Mouse (Mus musculus) heart, embryonic 13.5 days (tissue): ENCODE data around the gene Spsb1. TPM values are rescaled to one million over a fixed set of nuclear protein-coding genes. Genes with fewer than 3 reads are reported as not detected.
A peak's percentile ranks its signal among the peaks of the same experiment; 100 is the strongest.

Experiments used
- ATAC-seq: fragments of 200-750 bp; cut with Nextera tagmentation; 2 replicates; pipeline ENCODE4 v1.8.0; 2017; ENCODE audit warnings: moderate TSS enrichment; ENCODE audit not compliant: insufficient number of reproducible peaks, low FRiP score, low TSS enrichment; ENCODE audit errors: extremely low read depth
- H3K27ac ChIP-seq: fragments of 300-500 bp; sonication (generic); replicated peaks from 2 replicates; pipeline ENCODE4 v1.5.1; 2015; ENCODE audit warnings: moderate library complexity, mild to moderate bottlenecking, inconsistent platforms
- H3K27me3 ChIP-seq: fragments of 300-500 bp; sonication (generic); replicated peaks from 2 replicates; pipeline ENCODE4 v1.6.1; 2015; ENCODE audit warnings: mild to moderate bottlenecking, inconsistent platforms
- H3K36me3 ChIP-seq: fragments of 300-500 bp; sonication (generic); 2 replicates; pipeline ENCODE4 v1.6.1; 2015; ENCODE audit warnings: mild to moderate bottlenecking, inconsistent platforms
- H3K4me1 ChIP-seq: fragments of 300-500 bp; sonication (generic); 2 replicates; pipeline ENCODE4 v1.6.1; 2015; ENCODE audit warnings: inconsistent platforms
- H3K4me2 ChIP-seq: fragments of 300-500 bp; sonication (generic); 2 replicates; pipeline ENCODE4 v1.6.1; 2015; ENCODE audit warnings: inconsistent platforms, mild to moderate bottlenecking, moderate library complexity
- H3K4me3 ChIP-seq: fragments of 300-500 bp; sonication (generic); 2 replicates; pipeline ENCODE4 v1.5.1; 2015; ENCODE audit warnings: moderate library complexity, mild to moderate bottlenecking, inconsistent platforms
- H3K9ac ChIP-seq: fragments of 300-500 bp; sonication (generic); 2 replicates; pipeline ENCODE4 v1.6.1; 2015; ENCODE audit warnings: inconsistent platforms, mild to moderate bottlenecking, moderate library complexity
- H3K9me3 ChIP-seq: fragments of 300-500 bp; sonication (generic); 2 replicates; pipeline ENCODE4 v1.6.1; 2016; ENCODE audit warnings: inconsistent platforms
- WGBS: fragments of 180-500 bp; shearing (Covaris S2); methylation state at CpG from one replicate; pipeline ENCODE4 v1.1.7; 2015; ENCODE audit warnings: mixed read lengths; 5-methylcytosine and 5-hydroxymethylcytosine counted together
- polyA plus RNA-seq: library from polyadenylated mRNA; unstranded; fragments of >200 nt; fragmentation: Nextera tagmentation; extraction: Ambion mirVana; gene quantifications from 2 replicates; pipeline ENCODE4 v1.2.1, GENCODE M21; 2015

The Spsb1 gene
- polyA plus RNA-seq, 1 experiment from 2014 or later = 4.3 TPM

DNA sequence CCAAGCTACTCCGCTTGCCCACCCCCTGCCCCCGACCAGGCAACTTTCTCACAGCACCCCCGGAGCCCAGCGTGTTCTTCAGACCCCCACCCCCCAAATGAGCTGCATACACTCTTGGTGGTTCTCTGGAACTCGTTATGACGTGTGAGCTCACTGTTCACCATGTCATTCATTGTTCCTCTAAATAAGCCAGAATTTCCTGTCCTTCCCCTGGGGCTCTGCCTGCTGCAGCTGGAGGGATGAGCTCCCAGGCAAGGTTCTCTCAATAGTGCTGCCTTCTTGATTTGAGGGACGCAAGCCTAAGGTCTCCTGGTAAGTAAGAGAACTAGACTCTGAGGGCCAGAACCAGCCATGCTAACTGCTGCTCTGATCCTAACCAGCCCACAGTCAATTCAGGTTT, 59.6 kb downstream of the Spsb1 start:
- Histone ChIP-seq H3K9me3 (no peaks in the 10 kb centered on the region), H3K4me2 (no peak overlapping the region), H3K27ac (no peak overlapping the region), H3K36me3 (no peaks in the 10 kb centered on the region), H3K27me3 (peaks cover 3% of the 10 kb centered on the region; the same call in 1 of the 2 replicates), H3K4me1 (peaks cover 41% of the 10 kb centered on the region), H3K4me3 (no peak overlapping the region), H3K9ac (no peak overlapping the region)
- WGBS = 63% methylated on average over 7 of the region's 7 CpGs
- no peak for ATAC-seq

DNA sequence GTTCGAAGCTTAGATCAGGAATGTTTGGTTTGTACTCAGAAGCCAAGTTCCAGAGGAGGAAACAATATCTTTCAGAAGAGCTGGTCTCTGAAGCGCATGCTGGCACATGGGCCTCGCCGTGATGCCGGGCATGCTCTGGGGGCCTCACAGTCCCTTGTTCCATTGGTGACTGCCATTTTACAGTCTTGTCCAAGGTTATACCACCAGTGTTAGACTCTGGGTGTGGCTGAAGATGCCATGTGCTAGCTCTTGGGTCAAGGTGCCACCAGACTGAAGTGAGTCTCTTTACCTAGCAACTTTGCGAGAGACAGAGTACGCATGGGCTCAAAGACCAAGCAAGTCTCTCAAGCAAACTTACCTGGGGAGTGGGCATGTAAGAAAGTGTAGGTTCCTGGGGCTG, 60.5 kb downstream of the Spsb1 start:
- peaks cover 3% of the 10 kb centered on the region; the same call in 1 of the 2 replicates for H3K27me3 ChIP-seq
- H3K27ac ChIP-seq = peak overlapping the region; percentile 76

DNA sequence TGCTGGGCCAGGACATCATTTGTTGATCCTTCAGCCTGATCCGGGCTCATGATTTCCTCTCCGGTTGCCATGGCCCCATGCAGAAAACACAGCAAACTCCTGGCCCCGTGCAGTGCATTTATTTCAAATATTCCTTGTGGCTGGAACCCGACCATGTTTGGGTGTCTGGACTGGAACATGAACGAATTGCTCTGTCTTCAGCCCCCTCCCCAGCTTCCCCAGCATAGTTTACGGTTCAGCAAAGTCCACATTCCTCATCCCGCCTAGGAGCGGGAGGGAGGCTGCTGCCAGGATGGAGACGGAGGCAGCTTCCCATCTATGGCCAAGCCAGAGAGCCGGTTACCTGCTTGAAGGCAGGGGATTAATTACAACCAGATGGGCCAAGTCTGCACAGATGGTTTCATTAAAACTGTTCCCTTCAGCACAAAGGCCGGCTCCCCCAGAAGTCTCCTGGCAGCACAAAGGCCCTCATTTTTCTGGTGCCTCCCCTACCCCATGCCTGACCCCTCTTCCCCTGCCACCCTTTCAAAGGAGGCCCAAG, 61.2 kb downstream of the Spsb1 start:
- Histone ChIP-seq H3K4me3 (no peak overlapping the region), H3K36me3 (no peaks in the 10 kb centered on the region), H3K27ac (peak overlapping the region; percentile 76), H3K9ac (peak overlapping the region; percentile 15; the same call in 1 of the 2 replicates), H3K27me3 (peaks cover 3% of the 10 kb centered on the region; the same call in 1 of the 2 replicates), H3K9me3 (no peaks in the 10 kb centered on the region), H3K4me1 (peaks cover 56% of the 10 kb centered on the region), H3K4me2 (no peak overlapping the region)
- WGBS = 31% methylated on average over 11 of the region's 11 CpGs
- ATAC-seq = no peak

More for the DNA sequence above, 60.5 kb downstream of the Spsb1 start:
- no peak for ATAC-seq
- no peak overlapping the region for H3K4me2 ChIP-seq
- no peak overlapping the region for H3K4me3 ChIP-seq
- WGBS = 87% methylated on average over 7 of the region's 7 CpGs
- H3K36me3 ChIP-seq = no peaks in the 10 kb centered on the region
- peaks cover 50% of the 10 kb centered on the region for H3K4me1 ChIP-seq
- no peak overlapping the region for H3K9ac ChIP-seq
- no peaks in the 10 kb centered on the region for H3K9me3 ChIP-seq

GRCm38 (mm10) chr4:149891172-149891960, 63.5 kb downstream of the Spsb1 start:
- Histone ChIP-seq H3K9ac (no peak overlapping the region), H3K27me3 (0 out of 2 replicates have a peak, but pooled peaks cover 3% of the 10 kb centered on the region), H3K4me1 (peaks cover 64% of the 10 kb centered on the region), H3K27ac (peak overlapping the region; percentile 81), H3K9me3 (no peaks in the 10 kb centered on the region), H3K36me3 (no peaks in the 10 kb centered on the region), H3K4me2 (no peak overlapping the region), H3K4me3 (no peak overlapping the region)
- 88% methylated on average over 5 of the region's 5 CpGs for WGBS
- ATAC-seq = no peak

DNA sequence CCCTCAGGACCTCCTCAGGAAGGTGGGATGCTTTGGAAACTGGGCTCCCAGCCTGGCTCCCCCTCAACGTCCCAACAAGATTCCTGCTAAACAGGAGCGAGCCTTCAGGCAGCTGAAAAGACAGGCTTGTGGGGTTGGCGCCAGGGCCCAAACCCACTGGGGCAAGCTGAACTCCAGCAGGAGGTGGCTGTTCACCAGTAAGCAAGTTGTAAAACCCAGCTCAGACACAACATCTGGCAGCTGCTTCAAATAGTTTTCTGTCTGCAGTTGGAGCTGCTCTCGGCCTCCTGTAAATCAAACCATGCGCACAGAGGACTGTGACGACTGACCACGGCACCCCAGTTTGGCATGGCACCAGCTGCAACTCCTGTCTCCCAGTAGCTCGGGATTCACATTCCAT, 64.3 kb downstream of the Spsb1 start:
- peak overlapping the region; percentile 55; the same call in 1 of the 2 replicates for H3K9ac ChIP-seq
- H3K4me2 ChIP-seq = no peak overlapping the region
- peak overlapping the region; percentile 81 for H3K27ac ChIP-seq
- no peak for ATAC-seq
- H3K4me1 ChIP-seq = peaks cover 62% of the 10 kb centered on the region
- no peaks in the 10 kb centered on the region for H3K9me3 ChIP-seq
- no peaks in the 10 kb centered on the region; the same call in 1 of the 2 replicates for H3K27me3 ChIP-seq
- no peaks in the 10 kb centered on the region for H3K36me3 ChIP-seq
- 57% methylated on average over 8 of the region's 8 CpGs for WGBS
- no peak overlapping the region for H3K4me3 ChIP-seq

GRCm38 (mm10) chr4:149889851-149890250, 65.0 kb downstream of the Spsb1 start:
- Histone ChIP-seq H3K4me3 (no peak overlapping the region), H3K4me1 (peaks cover 55% of the 10 kb centered on the region), H3K4me2 (peak overlapping the region; percentile 27), H3K27ac (peak overlapping the region; percentile 81), H3K27me3 (peaks cover 4% of the 10 kb centered on the region; the same call in 1 of the 2 replicates), H3K9ac (peak overlapping the region; percentile 55; the same call in 1 of the 2 replicates), H3K9me3 (no peaks in the 10 kb centered on the region), H3K36me3 (no peaks in the 10 kb centered on the region)
- whole genome bisulfite sequencing = 17% methylated on average over 13 of the region's 13 CpGs
- no peak for ATAC-seq

DNA sequence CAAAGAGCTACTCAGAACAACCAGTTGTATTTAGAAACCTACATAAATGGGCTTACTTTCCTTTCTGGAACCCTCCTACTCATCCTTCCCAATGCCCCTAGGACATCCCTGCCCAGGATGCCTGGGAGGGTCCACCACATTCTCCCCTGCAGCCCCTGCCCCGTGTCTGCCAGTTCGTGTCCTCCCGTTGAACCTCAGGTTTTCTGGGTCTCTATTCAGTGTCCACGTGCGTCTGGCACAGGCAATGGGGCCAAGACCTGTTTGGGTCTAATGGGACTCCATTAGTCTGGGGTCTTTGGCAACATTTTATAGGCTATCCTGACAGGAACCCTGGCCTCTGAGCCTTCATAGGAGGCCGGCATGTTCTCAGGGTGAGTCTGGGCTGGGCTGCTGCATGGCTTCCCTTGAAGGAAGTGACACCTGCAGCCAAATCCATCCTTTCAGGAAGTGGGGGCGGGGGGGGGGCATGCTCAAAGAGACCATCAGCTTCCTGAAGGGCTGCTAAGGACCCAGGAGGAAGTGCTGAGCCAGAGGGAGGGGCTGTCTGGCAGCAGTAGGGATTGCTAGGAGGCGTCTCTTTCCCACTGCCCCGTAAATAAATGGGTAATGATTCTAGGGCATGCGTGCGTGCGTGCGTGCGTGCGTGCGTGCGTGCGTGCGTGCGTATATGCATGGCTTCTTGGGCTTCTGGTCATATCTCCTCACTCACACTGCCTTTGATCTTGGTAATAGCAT, 65.9 kb downstream of the Spsb1 start:
- Histone ChIP-seq H3K4me2 (no peak overlapping the region), H3K27ac (peak overlapping the region; percentile 81), H3K4me3 (no peak overlapping the region), H3K9me3 (no peaks in the 10 kb centered on the region), H3K27me3 (peaks cover 13% of the 10 kb centered on the region; the same call in 1 of the 2 replicates), H3K9ac (no peak overlapping the region), H3K4me1 (peaks cover 46% of the 10 kb centered on the region), H3K36me3 (no peaks in the 10 kb centered on the region)
- no peak for ATAC-seq
- WGBS = 78% methylated on average over 20 of the region's 20 CpGs

- no peak overlapping the region for H3K27ac ChIP-seq
- H3K4me3 ChIP-seq = no peak overlapping the region
- 74% methylated on average over 5 of the region's 5 CpGs for WGBS
- peaks cover 38% of the 10 kb centered on the region for H3K4me1 ChIP-seq
- no peaks in the 10 kb centered on the region for H3K36me3 ChIP-seq
- peaks cover 19% of the 10 kb centered on the region; the same call in 1 of the 2 replicates for H3K27me3 ChIP-seq
- H3K9ac ChIP-seq = no peak overlapping the region
- H3K9me3 ChIP-seq = no peaks in the 10 kb centered on the region
- ATAC-seq = no peak
- H3K4me2 ChIP-seq = no peak overlapping the region
These were observed 66.7 kb downstream of the Spsb1 start for GRCm38 (mm10) chr4:149888156-149888555.

GRCm38 (mm10) chr4:149886298-149887271, 68.3 kb downstream of the Spsb1 start:
- H3K9me3 ChIP-seq = no peaks in the 10 kb centered on the region
- no peak overlapping the region for H3K4me3 ChIP-seq
- H3K27me3 ChIP-seq = peaks cover 19% of the 10 kb centered on the region; the same call in 1 of the 2 replicates
- WGBS = 48% methylated on average over 18 of the region's 18 CpGs
- no peak overlapping the region for H3K27ac ChIP-seq
- H3K4me2 ChIP-seq = no peak overlapping the region
- no peak for ATAC-seq
- H3K9ac ChIP-seq = 0 out of 2 replicates have a peak overlapping the region, but pooled peaks have one; percentile 0
- H3K4me1 ChIP-seq = peaks cover 50% of the 10 kb centered on the region
- H3K36me3 ChIP-seq = no peaks in the 10 kb centered on the region

GRCm38 (mm10) chr4:149883990-149884389, 70.9 kb downstream of the Spsb1 start:
- Histone ChIP-seq H3K9ac (no peak overlapping the region), H3K4me3 (no peak overlapping the region), H3K4me2 (no peak overlapping the region), H3K27ac (no peak overlapping the region), H3K4me1 (peaks cover 27% of the 10 kb centered on the region), H3K27me3 (peaks cover 30% of the 10 kb centered on the region; the same call in 1 of the 2 replicates), H3K9me3 (no peaks in the 10 kb centered on the region), H3K36me3 (no peaks in the 10 kb centered on the region)
- WGBS = 77% methylated on average over 10 of the region's 10 CpGs
- no peak for ATAC-seq
